Mouse (Mus musculus) MEL (cell line): ENCODE data around the gene Rapgef1. TPM values are rescaled to one million over a fixed set of nuclear protein-coding genes. Genes with fewer than 3 reads are reported as not detected.

Source experiments
- DNase-seq: peaks from one replicate; pipeline ENCODE4 v3.0.0; 2011; ENCODE audit warnings: low read depth, low spot score
- H3K27ac ChIP-seq: 2 replicates; pipeline ENCODE4 v1.5.1; 2012; ENCODE audit warnings: low read depth, mild to moderate bottlenecking, control low read depth, low read length, moderate library complexity; ENCODE audit not compliant: control insufficient read depth
- H3K27me3 ChIP-seq, 2 experiments: fragments of 150-350 bp in 1 of 2; sonication (generic) in 1 of 2; 2 replicates each; pipeline ENCODE4 v1.6.1; 2012; ENCODE audit warnings: low read length in 2 of 2, mild to moderate bottlenecking in 2 of 2, improper control_type of control experiment in 1 of 2, moderate library complexity in 1 of 2; ENCODE audit not compliant: insufficient read depth in 2 of 2, control insufficient read depth in 1 of 2
- H3K36me3 ChIP-seq, 2 experiments: 2 replicates each; pipeline ENCODE4 v1.6.1; 2012 to 2014; ENCODE audit warnings: low read length in 2 of 2, improper control_type of control experiment in 1 of 2, inconsistent platforms in 1 of 2, mild to moderate bottlenecking in 1 of 2; ENCODE audit not compliant: insufficient read depth in 2 of 2, control insufficient read depth in 1 of 2
- H3K4me1 ChIP-seq, 2 experiments: fragments of 150-350 bp in 1 of 2; sonication (generic) in 1 of 2; 2 replicates each; pipeline ENCODE4 v1.6.1; 2012; ENCODE audit warnings: low read length in 2 of 2, improper control_type of control experiment in 1 of 2, mild to moderate bottlenecking in 1 of 2; ENCODE audit not compliant: insufficient read depth in 2 of 2, control insufficient read depth in 1 of 2
- H3K4me3 ChIP-seq, 2 experiments: fragments of 150-350 bp in 1 of 2; sonication (generic) in 1 of 2; 2 replicates each; pipeline ENCODE4 v1.5.1; 2012; ENCODE audit warnings: low read depth in 2 of 2, low read length in 2 of 2, mild to moderate bottlenecking in 2 of 2, moderate library complexity in 2 of 2, control low read depth in 1 of 2, improper control_type of control experiment in 1 of 2; ENCODE audit not compliant: control insufficient read depth in 1 of 2, insufficient read depth in 1 of 2
- H3K79me2 ChIP-seq: 2 replicates; pipeline ENCODE4 v1.6.1; 2012; ENCODE audit warnings: mild to moderate bottlenecking, low read length, moderate library complexity; ENCODE audit not compliant: control insufficient read depth, poor library complexity, insufficient read depth
- H3K9ac ChIP-seq: 2 replicates; pipeline ENCODE4 v1.6.1; 2012; ENCODE audit warnings: low read depth, mild to moderate bottlenecking, control low read depth, low read length, moderate library complexity; ENCODE audit not compliant: control insufficient read depth, poor library complexity, severe bottlenecking
- H3K9me3 ChIP-seq: fragments of 150-350 bp; sonication (generic); replicated peaks from 2 replicates; pipeline ENCODE4 v1.6.1; 2012; ENCODE audit warnings: mild to moderate bottlenecking, low read length, improper control_type of control experiment, moderate library complexity; ENCODE audit not compliant: insufficient read depth
- BHLHE40 ChIP-seq: IDR thresholded peaks from 2 replicates; pipeline ENCODE4 v1.6.1; 2012; ENCODE audit warnings: low read depth, mild to moderate bottlenecking, inconsistent platforms, low read length, improper control_type of control experiment, borderline replicate concordance
- CHD1 ChIP-seq: IDR thresholded peaks from 2 replicates; pipeline ENCODE4 v1.6.1; 2012; ENCODE audit warnings: low read depth, mild to moderate bottlenecking, inconsistent platforms, low read length, improper control_type of control experiment
- CHD2 ChIP-seq: IDR thresholded peaks from 2 replicates; pipeline ENCODE4 v1.6.1; 2011; ENCODE audit warnings: low read length, improper control_type of control experiment
- E2F4 ChIP-seq: IDR thresholded peaks from 2 replicates; pipeline ENCODE4 v1.6.1; 2011; ENCODE audit warnings: low read depth, low read length, improper control_type of control experiment, borderline replicate concordance
- EP300 ChIP-seq, 2 experiments: IDR thresholded peaks; 2 replicates each; pipeline ENCODE4 v1.6.1; 2011; ENCODE audit warnings: improper control_type of control experiment in 2 of 2, low read length in 2 of 2, low read depth in 1 of 2, mild to moderate bottlenecking in 1 of 2
- ETS1 ChIP-seq: IDR thresholded peaks from 2 replicates; pipeline ENCODE4 v1.6.1; 2012; ENCODE audit warnings: low read depth, mild to moderate bottlenecking, inconsistent platforms, low read length, improper control_type of control experiment, moderate library complexity
- GABPA ChIP-seq: IDR thresholded peaks from 2 replicates; pipeline ENCODE4 v1.6.1; 2012; ENCODE audit warnings: low read depth, mild to moderate bottlenecking, inconsistent platforms, low read length, improper control_type of control experiment, moderate library complexity
- GATA1 ChIP-seq: IDR thresholded peaks from 2 replicates; pipeline ENCODE4 v1.6.1; 2011; ENCODE audit warnings: low read depth, low read length, improper control_type of control experiment
- JUND ChIP-seq: IDR thresholded peaks from 2 replicates; pipeline ENCODE4 v1.6.1; 2011; ENCODE audit warnings: low read depth, mild to moderate bottlenecking, improper control_type of control experiment, low read length
- KAT2A ChIP-seq: conservative IDR thresholded peaks from 2 replicates; pipeline ENCODE4 v1.6.1; 2012; ENCODE audit warnings: low read depth, low read length, improper control_type of control experiment, inconsistent platforms
- MAFK ChIP-seq: IDR thresholded peaks from 2 replicates; pipeline ENCODE4 v1.6.1; 2011; ENCODE audit warnings: low read depth, mild to moderate bottlenecking, low read length, improper control_type of control experiment, borderline replicate concordance
- MAX ChIP-seq: IDR thresholded peaks from 2 replicates; pipeline ENCODE4 v1.6.1; 2011; ENCODE audit warnings: low read length, improper control_type of control experiment
- MYB ChIP-seq: IDR thresholded peaks from 2 replicates; pipeline ENCODE4 v1.6.1; 2011; ENCODE audit warnings: mild to moderate bottlenecking, low read depth, low read length, improper control_type of control experiment
- MYC ChIP-seq: IDR thresholded peaks from 2 replicates; pipeline ENCODE4 v1.6.1; 2011; ENCODE audit warnings: low read depth, mild to moderate bottlenecking, low read length, improper control_type of control experiment, moderate library complexity
- NELFE ChIP-seq: IDR thresholded peaks from 2 replicates; pipeline ENCODE4 v1.6.1; 2011; ENCODE audit warnings: low read depth, low read length, improper control_type of control experiment
- POLR2A ChIP-seq, 2 experiments: IDR thresholded peaks; 2 replicates each; pipeline ENCODE4 v1.6.1; 2011 to 2012; ENCODE audit warnings: low read length in 2 of 2, mild to moderate bottlenecking in 2 of 2, control low read depth in 1 of 2, improper control_type of control experiment in 1 of 2, low read depth in 1 of 2, moderate library complexity in 1 of 2; ENCODE audit not compliant: control insufficient read depth in 1 of 2, insufficient read depth in 1 of 2, poor library complexity in 1 of 2
- POLR2AphosphoS2 ChIP-seq: IDR thresholded peaks from 2 replicates; pipeline ENCODE4 v1.6.1; 2011; ENCODE audit warnings: low read length, improper control_type of control experiment
- POLR2AphosphoS5 ChIP-seq: IDR thresholded peaks from 2 replicates; pipeline ENCODE4 v1.6.1; 2012; ENCODE audit warnings: low read depth, borderline replicate concordance, mild to moderate bottlenecking, inconsistent platforms, low read length, moderate library complexity, mixed read lengths
- RCOR1 ChIP-seq: IDR thresholded peaks from 2 replicates; pipeline ENCODE4 v1.6.1; 2012; ENCODE audit warnings: low read depth, mild to moderate bottlenecking, inconsistent platforms, low read length, improper control_type of control experiment
- SIN3A ChIP-seq: IDR thresholded peaks from 2 replicates; pipeline ENCODE4 v1.6.1; 2012; ENCODE audit warnings: low read length, improper control_type of control experiment, inconsistent platforms
- SMC3 ChIP-seq: IDR thresholded peaks from 2 replicates; pipeline ENCODE4 v1.6.1; 2011; ENCODE audit warnings: low read depth, low read length, improper control_type of control experiment
- TAL1 ChIP-seq: IDR thresholded peaks from 2 replicates; pipeline ENCODE4 v1.6.1; 2012; ENCODE audit warnings: mild to moderate bottlenecking, inconsistent platforms, low read length, moderate library complexity, mixed read lengths
- TBP ChIP-seq: IDR thresholded peaks from 2 replicates; pipeline ENCODE4 v1.8.0; 2011; ENCODE audit warnings: low read depth, low read length, improper control_type of control experiment
- TCF12 ChIP-seq: IDR thresholded peaks from 2 replicates; pipeline ENCODE4 v1.6.1; 2014; ENCODE audit warnings: low read depth, mild to moderate bottlenecking, inconsistent platforms, low read length, improper control_type of control experiment, moderate library complexity
- UBTF ChIP-seq: IDR thresholded peaks from 2 replicates; pipeline ENCODE4 v1.6.1; 2012; ENCODE audit warnings: low read depth, mild to moderate bottlenecking, inconsistent platforms, low read length, improper control_type of control experiment, moderate library complexity, borderline replicate concordance; ENCODE audit not compliant: insufficient read depth
- USF2 ChIP-seq, 2 experiments: IDR thresholded peaks; 2 replicates each; pipeline ENCODE4 v1.6.1; 2011 to 2012; ENCODE audit warnings: improper control_type of control experiment in 2 of 2, low read length in 2 of 2, borderline replicate concordance in 1 of 2, inconsistent platforms in 1 of 2, low read depth in 1 of 2, mild to moderate bottlenecking in 1 of 2; ENCODE audit not compliant: insufficient read depth in 1 of 2
- ZC3H11A ChIP-seq: IDR thresholded peaks from 2 replicates; pipeline ENCODE4 v1.6.1; 2012; ENCODE audit warnings: low read depth, mild to moderate bottlenecking, inconsistent platforms, low read length, improper control_type of control experiment
- ZKSCAN1 ChIP-seq: IDR thresholded peaks from 2 replicates; pipeline ENCODE4 v1.6.1; 2012; ENCODE audit warnings: low read depth, mild to moderate bottlenecking, inconsistent platforms, low read length, improper control_type of control experiment, moderate library complexity
- ZMIZ1 ChIP-seq: IDR thresholded peaks from 2 replicates; pipeline ENCODE4 v1.6.1; 2012; ENCODE audit warnings: low read depth, mild to moderate bottlenecking, inconsistent platforms, low read length, improper control_type of control experiment, moderate library complexity
- ZNF384 ChIP-seq: IDR thresholded peaks from 2 replicates; pipeline ENCODE4 v1.6.1; 2012; ENCODE audit warnings: low read depth, mild to moderate bottlenecking, inconsistent platforms, low read length, improper control_type of control experiment
- polyA plus RNA-seq, 2 experiments: library from polyadenylated mRNA; stranded (reverse) in 1 of 2; unstranded in 1 of 2; fragments of >175 nt in 1 of 2; fragments of >200 nt in 1 of 2; gene quantifications; 2 replicates each; pipeline versions ENCODE4 v1.2.1 to v1.2.4; 2012; ENCODE audit warnings: low replicate concordance in 2 of 2, low read depth in 1 of 2; ENCODE audit not compliant: insufficient read length in 2 of 2, insufficient read depth in 1 of 2, missing spikeins in 1 of 2
- total RNA-seq: library from RNA; depleted of rRNA; stranded (reverse); fragments of 300-350 nt; gene quantifications from 2 replicates; pipeline ENCODE4 v1.2.3, GENCODE M21; 2012

Rapgef1 gene
- total and polyA plus RNA-seq, 3 experiments: 57.2 to 88.3 (median 77.0) TPM

DNA sequence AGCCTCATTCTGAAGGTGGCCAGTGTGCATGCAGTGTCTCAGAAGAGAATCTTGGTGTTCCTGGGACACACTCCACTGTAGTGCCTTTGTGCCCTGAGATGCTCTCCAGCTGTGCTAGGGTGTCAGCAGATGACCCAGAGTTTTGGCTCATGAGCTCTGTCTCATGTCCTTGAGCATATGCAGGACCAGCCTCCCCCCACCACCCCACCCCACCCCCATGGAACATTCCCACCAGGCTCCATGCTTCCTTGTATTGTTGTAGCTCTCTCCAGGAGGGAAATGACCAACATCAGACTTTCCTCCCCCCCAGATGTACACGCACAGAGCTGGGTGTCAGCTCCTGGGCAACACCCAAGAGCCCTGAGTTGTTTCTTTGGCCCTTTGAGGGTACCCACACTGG, 19.9 kb downstream of the Rapgef1 start:
- Histone ChIP-seq H3K27ac (no peak overlapping the region), H3K27me3 (no peaks in the 10 kb centered on the region), H3K4me1 (peaks cover 0 to 4% of the 10 kb centered on the region in 2 experiments; a peak in 2 of 4 replicates), H3K9ac (no peak overlapping the region), H3K36me3 (peaks cover 0 to 3% of the 10 kb centered on the region in 2 experiments; a peak in 1 of 4 replicates), H3K4me3 (no peak overlapping the region), H3K79me2 (peaks cover 30% of the 10 kb centered on the region), H3K9me3 (no peaks in the 10 kb centered on the region)
- TF ChIP-seq SIN3A (no peak), TCF12 (no peak), ZKSCAN1 (no peak), ZC3H11A (no peak), SMC3 (no peak), EP300 (IDR thresholded peaks at IDR 0.05; ENCODE audit: low read depth in 1 of 2, low read length in 2 of 2) (no peak), JUND (no peak), TAL1 (no peak), MAFK (no peak)
- DNase-seq: no peak

GRCm38 (mm10) chr2:29639953-29640743, 20.6 kb downstream of the Rapgef1 start:
- peaks cover 23% of the 10 kb centered on the region for H3K79me2 ChIP-seq
- peak; percentile 81 for DNase-seq
- H3K4me3 ChIP-seq: no peak overlapping the region
- H3K27ac ChIP-seq: 0 out of 2 replicates have a peak overlapping the region, but pooled peaks have one; percentile 0
- H3K9ac ChIP-seq: no peak overlapping the region
- no peaks in the 10 kb centered on the region for H3K9me3 ChIP-seq
- peaks cover 0 to 3% of the 10 kb centered on the region in 2 experiments; a peak in 1 of 4 replicates for H3K36me3 ChIP-seq
- no peaks in the 10 kb centered on the region for H3K27me3 ChIP-seq
- H3K4me1 ChIP-seq: no peaks in the 10 kb centered on the region
- TF ChIP-seq POLR2A (IDR thresholded peaks at IDR 0.05; ENCODE audit: control insufficient read depth in 1 of 2, insufficient read depth in 1 of 2, low read depth in 1 of 2, low read length in 2 of 2, poor library complexity in 1 of 2) (peak in 1 of 2 experiments; percentile 44; a peak in 1 of 4 replicates), CHD2 (no peak), BHLHE40 (no peak), GABPA (no peak), TBP (peak; percentile 97), MAFK (peak; percentile 76), USF2 (IDR thresholded peaks at IDR 0.05; ENCODE audit: borderline replicate concordance in 1 of 2, insufficient read depth in 1 of 2, low read depth in 1 of 2, low read length in 2 of 2) (no peak), MYB (no peak), CHD1 (no peak), ZMIZ1 (no peak), ZNF384 (peak; percentile 83), POLR2AphosphoS5 (no peak), RCOR1 (peak; percentile 75), NELFE (no peak), GATA1 (0 out of 2 replicates have a peak, but pooled peaks have one; percentile 14), MAX (no peak), EP300 (IDR thresholded peaks at IDR 0.05; ENCODE audit: low read depth in 1 of 2, low read length in 2 of 2) (no peak), E2F4 (no peak), UBTF (no peak), KAT2A (no peak), ZC3H11A (no peak), SMC3 (no peak), MYC (no peak), TAL1 (no peak), SIN3A (no peak), ZKSCAN1 (peak; percentile 90), POLR2AphosphoS2 (no peak), ETS1 (no peak)
